In the genomic region with DNA sequence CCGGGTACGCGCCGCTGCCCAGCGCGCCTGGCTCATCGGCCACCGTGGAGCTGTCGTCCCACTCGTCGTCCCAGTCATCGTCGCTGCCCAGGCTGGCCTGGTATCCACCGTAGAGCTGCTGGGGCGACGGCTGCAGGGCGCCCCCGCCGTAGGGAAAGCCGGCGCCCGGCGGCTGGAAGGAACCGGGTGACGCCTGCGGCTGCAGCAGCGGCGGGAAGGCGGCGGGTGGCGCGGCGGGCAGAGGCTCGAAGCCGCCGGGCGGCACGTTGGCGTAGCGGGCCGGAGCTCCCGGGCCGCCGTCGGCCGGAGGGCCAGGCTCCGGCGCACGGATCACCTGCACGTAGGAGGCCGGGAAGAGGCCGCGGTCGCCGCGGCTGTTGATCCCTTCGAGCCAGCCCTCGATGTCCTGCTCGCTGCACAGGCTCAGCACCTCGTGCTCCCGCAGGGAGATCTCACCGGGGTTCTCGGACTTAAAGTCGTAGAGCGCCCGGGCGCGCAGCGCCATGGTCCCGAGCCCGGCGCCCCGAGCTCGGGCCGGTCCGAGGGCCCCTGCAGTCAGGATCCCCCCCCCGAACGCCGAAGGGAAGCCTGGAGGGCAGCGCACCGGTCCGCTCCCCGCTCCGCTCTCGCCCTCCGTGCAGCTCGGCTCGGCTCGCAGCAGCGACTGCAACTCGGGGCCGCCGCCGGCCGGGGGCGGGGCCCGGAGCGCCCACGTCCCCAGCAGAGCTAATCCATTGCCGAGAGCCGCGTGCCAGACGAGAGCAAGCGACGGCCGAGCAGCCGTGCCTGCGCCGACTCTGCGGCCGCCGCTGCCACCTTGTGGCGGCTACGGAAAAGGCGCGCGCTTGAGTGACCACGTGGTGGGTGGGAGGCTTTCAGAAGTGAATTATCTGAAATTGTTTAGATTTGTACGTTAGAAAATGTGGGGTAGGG, we compare ENCODE assay signal across 8 mouse cellular contexts. TPM values are rescaled to one million over a fixed set of nuclear protein-coding genes. Genes with fewer than 3 reads are reported as not detected.
DNase-seq lines count a peak whose midpoint lies in the region; ATAC-seq lines count a peak whose summit lies in the region.

A gene (minus strand): TSS at position 674 of the 933 bp plus-strand sequence.

- H3K4me2 ChIP-seq in embryonic facial prominence, embryonic 11.5 days (ENCODE audit: low read depth, low read length): peak within 1 kb of the TSS; percentile 97
- H3K4me2 ChIP-seq in midbrain, embryonic 11.5 days: peak within 1 kb of the TSS; percentile 94

- H3K4me1 ChIP-seq in embryonic facial prominence, embryonic 11.5 days (ENCODE audit: control insufficient read depth, insufficient read depth, low read length): peaks cover 9% of the 10 kb centered on the region
- peaks cover 48% of the 10 kb centered on the region for H3K4me1 ChIP-seq in midbrain, embryonic 11.5 days (ENCODE audit: control insufficient read depth, insufficient read depth, low read length)

- intact Hi-C loops in left cerebral cortex, postnatal 4 days (cut with DNase I): loop anchor here (2.0 to 10.0 kb wide), 3 partner anchors 203 to 346 kb away; no protein-coding TSS in a partner anchor

- DNase-seq in adrenal gland, postnatal 25 days: peak; percentile 90
- peak; percentile 97 for DNase-seq in embryonic facial prominence, embryonic 11.5 days (ENCODE audit: low spot score)
- peak; percentile 88 for DNase-seq in kidney, adult 11 months
- DNase-seq in left cerebral cortex, postnatal 4 days: peak; percentile 95
- DNase-seq in midbrain, embryonic 11.5 days (ENCODE audit: low spot score, missing footprints): peak; percentile 98
- DNase-seq in right cerebral cortex, postnatal 4 days: peak; percentile 94
- DNase-seq in yolk sac, embryonic 10.5 days (ENCODE audit: low spot score): peak; percentile 92

- no peaks in the 10 kb centered on the region for H3K27me3 ChIP-seq in embryonic facial prominence, embryonic 11.5 days (ENCODE audit: control insufficient read depth, insufficient read depth, low read length)
- H3K27me3 ChIP-seq in midbrain, embryonic 11.5 days (ENCODE audit: control insufficient read depth, insufficient read depth, low read length): no peaks in the 10 kb centered on the region

- no peaks in the 10 kb centered on the region for H3K36me3 ChIP-seq in embryonic facial prominence, embryonic 11.5 days (replicated peaks; ENCODE audit: control insufficient read depth, insufficient read depth, low read depth, low read length)
- H3K36me3 ChIP-seq in midbrain, embryonic 11.5 days (ENCODE audit: control insufficient read depth, insufficient read depth, low read length): no peaks in the 10 kb centered on the region

- WGBS in embryonic facial prominence, embryonic 11.5 days: under 1% methylated on average over 114 of the region's 119 CpGs
- WGBS in midbrain, embryonic 11.5 days: under 1% methylated on average over 119 of the region's 119 CpGs

- H3K4me3 ChIP-seq in embryonic facial prominence, embryonic 11.5 days (ENCODE audit: low read depth, low read length): peak within 1 kb of the TSS; percentile 82
- peak within 1 kb of the TSS; percentile 80 for H3K4me3 ChIP-seq in midbrain, embryonic 11.5 days (ENCODE audit: low read depth, low read length)

- peak within 1 kb of the TSS; percentile 78 for H3K27ac ChIP-seq in embryonic facial prominence, embryonic 11.5 days (replicated peaks; ENCODE audit: low read depth, low read length)
- H3K27ac ChIP-seq in midbrain, embryonic 11.5 days (ENCODE audit: low read depth, low read length): peak within 1 kb of the TSS; percentile 71

- H3K9ac ChIP-seq in embryonic facial prominence, embryonic 11.5 days (replicated peaks; ENCODE audit: low read length): peak within 1 kb of the TSS; percentile 72
- peak within 1 kb of the TSS; percentile 86 for H3K9ac ChIP-seq in midbrain, embryonic 11.5 days (ENCODE audit: low read length)

- peak; percentile 85 for ATAC-seq in embryonic facial prominence, embryonic 11.5 days (replicated peaks; ENCODE audit: insufficient number of reproducible peaks, low FRiP score, low TSS enrichment, low read depth)
- ATAC-seq in granulocyte monocyte progenitor cell, adult 5-6 weeks (replicated peaks; ENCODE audit: poor library complexity, severe bottlenecking): peak; percentile 65
- peak; percentile 92 for ATAC-seq in midbrain, embryonic 11.5 days (ENCODE audit: low FRiP score)

- H3K9me3 ChIP-seq in embryonic facial prominence, embryonic 11.5 days (replicated peaks; ENCODE audit: control insufficient read depth, low read length): no peaks in the 10 kb centered on the region
- no peaks in the 10 kb centered on the region for H3K9me3 ChIP-seq in midbrain, embryonic 11.5 days (ENCODE audit: control insufficient read depth, low read length)

RNA-seq across cellular contexts. Expression of the gene that starts here (rescaled TPM):
- total RNA-seq in adrenal gland, postnatal 25 days (2021): 21.2 and 23.2 TPM in 2 replicates
- polyA plus RNA-seq in embryonic facial prominence, embryonic 11.5 days (2014; fragmentation: Nextera tagmentation; extraction: Ambion mirVana): 33.3 and 34.7 TPM in 2 replicates
- 25.5 and 39.0 TPM in 2 replicates for total RNA-seq in granulocyte monocyte progenitor cell, adult 5-6 weeks (2014; fragmentation: Nextera tagmentation)
- total RNA-seq in granulocyte monocyte progenitor cell, adult 5-6 weeks (2017): 46.2 and 47.1 TPM in 2 replicates
- 10 to 100 TPM; 19.3 to 19.8 TPM for total RNA-seq in left cerebral cortex, postnatal 4 days (2021)
- 18.1 and 20.1 TPM in 2 replicates for polyA plus RNA-seq in midbrain, embryonic 11.5 days (2014; fragmentation: Nextera tagmentation; extraction: Ambion mirVana)

Comparison
In these comparisons a context has a peak if more than half of its experiments do, and no peak if none do; other contexts are left out.
1. Peak in every context shown above with its lines: DNase-seq, ATAC-seq, H3K4me3 ChIP-seq and H3K27ac ChIP-seq.